In genomic region chr2:31435567-31435966, GRCm38 (mm10) we compare ENCODE assay signal across 10 mouse cellular contexts. TPM values are rescaled to one million over a fixed set of nuclear protein-coding genes. Genes with fewer than 3 reads are reported as not detected.
DNase-seq lines count a peak whose midpoint lies in the region; ATAC-seq and TF ChIP-seq lines count a peak whose summit lies in the region.
"Had no signal": no experiment of that assay in that cellular context is flagged by ENCODE, and none has a peak within 500 bp of the region (broad histone marks: within the 10 kb centered on the region; RNA-seq: fewer than 3 reads in every experiment).

No protein-coding gene starts in this region.

- H3K27me3 ChIP-seq in kidney, embryonic 14.5 days (ENCODE audit: control insufficient read depth, insufficient read depth, low read length) = no peaks in the 10 kb centered on the region
- H3K27me3 ChIP-seq: embryonic facial prominence, embryonic 12.5 days had no signal

- H3K9ac ChIP-seq in ES-E14 (ENCODE audit: insufficient read depth, low read depth, low read length, poor library complexity, severe bottlenecking) = 0 out of 2 replicates have a peak overlapping the region, but pooled peaks have one; percentile 22
- no peak overlapping the region for H3K9ac ChIP-seq in kidney, embryonic 14.5 days (ENCODE audit: low read depth, low read length)
- H3K9ac ChIP-seq: embryonic facial prominence, embryonic 12.5 days; limb, embryonic 13.5 days had no signal

- intact Hi-C loops in heart, postnatal 10 days (cut with DNase I) = loop anchor here (1.0 kb wide), 1 partner anchor 37 kb away; no protein-coding TSS in a partner anchor

- H3K4me2 ChIP-seq in kidney, embryonic 14.5 days (replicated peaks; ENCODE audit: low read depth, low read length) = no peak overlapping the region
- H3K4me2 ChIP-seq: embryonic facial prominence, embryonic 12.5 days; limb, embryonic 13.5 days had no signal

- H3K27ac ChIP-seq in ES-E14 (ENCODE audit: insufficient read depth, low read depth, low read length, poor library complexity, severe bottlenecking) = no peak overlapping the region
- no peak overlapping the region for H3K27ac ChIP-seq in kidney, embryonic 14.5 days (ENCODE audit: low read depth, low read length)
- H3K27ac ChIP-seq: embryonic facial prominence, embryonic 12.5 days; limb, embryonic 13.5 days had no signal

- H3K4me3 ChIP-seq in ES-E14 (ENCODE audit: insufficient read depth in 1 of 2, low read depth in 1 of 2, low read length in 2 of 2, poor library complexity in 1 of 2, severe bottlenecking in 1 of 2) = no peak overlapping the region
- no peak overlapping the region for H3K4me3 ChIP-seq in kidney, embryonic 14.5 days (ENCODE audit: low read length)
- H3K4me3 ChIP-seq: embryonic facial prominence, embryonic 12.5 days; limb, embryonic 13.5 days had no signal

- H3K9me3 ChIP-seq in ES-E14 (ENCODE audit: control insufficient read depth, insufficient read depth, low read depth, low read length) = no peaks in the 10 kb centered on the region
- H3K9me3 ChIP-seq in kidney, embryonic 14.5 days (ENCODE audit: control insufficient read depth, low read length) = no peaks in the 10 kb centered on the region
- H3K9me3 ChIP-seq: embryonic facial prominence, embryonic 12.5 days; limb, embryonic 13.5 days had no signal

- ATAC-seq in kidney, embryonic 14.5 days (ENCODE audit: low FRiP score, low TSS enrichment) = 0 out of 2 replicates have a peak, but pooled peaks have one; percentile 30

- 0 out of 4 replicates have a peak, but pooled peaks cover 0 to 3% of the 10 kb centered on the region in 2 experiments for H3K4me1 ChIP-seq in ES-E14 (ENCODE audit: control insufficient read depth in 2 of 2, insufficient read depth in 2 of 2, low read length in 2 of 2, poor library complexity in 1 of 2)
- H3K4me1 ChIP-seq in kidney, embryonic 14.5 days (ENCODE audit: control insufficient read depth, insufficient read depth, low read length) = no peaks in the 10 kb centered on the region
- H3K4me1 ChIP-seq: embryonic facial prominence, embryonic 12.5 days had no signal

- in situ Hi-C loops in ES-E14 (cut with MboI; ENCODE audit: low sequenced_read_pairs in 2 of 2, unreplicated experiment in 2 of 2) = no loop called here

- WGBS in kidney, embryonic 14.5 days = 26% methylated on average over 6 of the region's 6 CpGs

- peak; percentile 45 to 58 for DNase-seq in heart, postnatal 10 days
- DNase-seq in heart, adult 11 months = no peak
- DNase-seq in 3134 (ENCODE audit: extremely low read depth, insufficient read length, low spot score) = peak; percentile 37
- DNase-seq in ES-E14 (ENCODE audit: low read depth, low spot score) = no peak
- DNase-seq in cerebellum, postnatal 25 days = peak; percentile 30 to 53
- peak; percentile 78 for DNase-seq in lung, postnatal 36 days
- no peak for DNase-seq in frontal cortex, postnatal 10 days (ENCODE audit: low spot score in 2 of 2)

- H3K36me3 ChIP-seq in ES-E14 (ENCODE audit: control insufficient read depth, insufficient read depth, low read length, poor library complexity, severe bottlenecking) = no peaks in the 10 kb centered on the region
- H3K36me3 ChIP-seq in kidney, embryonic 14.5 days (ENCODE audit: control insufficient read depth, insufficient read depth, low read length) = no peaks in the 10 kb centered on the region
- H3K36me3 ChIP-seq: embryonic facial prominence, embryonic 12.5 days; limb, embryonic 13.5 days had no signal

TF ChIP-seq in ES-E14, 5 proteins besides CTCF, POLR2A, EP300 and RAD21:
- TF ChIP-seq MAFK (IDR thresholded peaks at IDR 0.05; ENCODE audit: insufficient read depth, low read depth, low read length) (no peak), CHD2 (IDR thresholded peaks at IDR 0.05; ENCODE audit: low read depth, low read length) (no peak), ZC3H11A (IDR thresholded peaks at IDR 0.05; ENCODE audit: borderline replicate concordance, low read depth, low read length) (no peak), ZNF384 (IDR thresholded peaks at IDR 0.05; ENCODE audit: low read depth, low read length) (no peak), HCFC1 (IDR thresholded peaks at IDR 0.05; ENCODE audit: borderline replicate concordance, insufficient read depth, low read length) (no peak)

RNA-seq across cellular contexts. Expression of gene Ass1, which starts 34.4 kb away (rescaled TPM):
- 1 to 10 TPM; 3.4 to 4.2 TPM for total RNA-seq in heart, postnatal 10 days (2021)
- 120 and 154 TPM in 2 replicates for total RNA-seq in ES-E14 (2012; rRNA removed)
- 13.8 and 20.3 TPM in 2 replicates for polyA plus RNA-seq in kidney, embryonic 14.5 days (2014; fragmentation: Nextera tagmentation; extraction: Ambion mirVana)

Comparison
In these comparisons a context has a peak if more than half of its experiments do, and no peak if none do; other contexts are left out.
1. DNase-seq: peak in heart, postnatal 10 days (2 of 2), 3134 (single experiment), cerebellum, postnatal 25 days (2 of 2) and lung, postnatal 36 days (single experiment); none in heart, adult 11 months (single experiment), ES-E14 (single experiment) and frontal cortex, postnatal 10 days (0 of 2).
2. RNA of gene Ass1, which starts 34.4 kb away (total RNA-seq): 120 to 154 TPM in ES-E14; 3.4 to 4.2 TPM in heart, postnatal 10 days; every median in the first group is over 10 times any median in the second.